Mouse (Mus musculus): ENCODE measurements around the gene Ripor2.

GRCm38 (mm10) chr13:24685846-24686245, 103.9 kb downstream of the Ripor2 start:
- TF ChIP-seq CTCF (IDR thresholded peaks at IDR 0.05; ENCODE audit: extremely low read depth, insufficient read length, insufficient replicate concordance, low read depth, low read length): no peak
- TF ChIP-seq POLR2A (IDR thresholded peaks at IDR 0.05; ENCODE audit: low read depth, low read length): no peak
